Mouse (Mus musculus): ENCODE results near the gene Hs3st3a1.

Hs3st3a1 gene

DNA sequence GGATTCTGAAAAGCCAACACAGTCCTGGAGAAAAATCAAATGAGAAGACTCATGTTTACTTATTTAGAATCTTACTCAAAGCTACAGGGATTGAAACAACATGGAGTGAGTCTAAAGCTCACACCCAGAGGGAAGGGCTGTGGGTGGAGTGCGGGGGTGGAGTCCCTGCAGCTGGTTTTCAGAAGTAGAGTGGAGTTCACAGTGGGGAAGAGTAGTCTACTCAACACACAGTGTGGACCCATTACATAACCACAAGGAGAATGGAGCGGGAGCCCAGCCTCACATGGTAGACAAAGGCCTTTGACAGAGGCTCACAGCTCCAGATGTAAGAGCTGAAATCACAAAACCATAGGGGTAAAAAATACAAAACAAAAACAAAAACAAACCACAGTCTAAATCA, 123.2 kb downstream of the Hs3st3a1 start:
- DNase-seq (ENCODE audit: low spot score): no peak

DNA sequence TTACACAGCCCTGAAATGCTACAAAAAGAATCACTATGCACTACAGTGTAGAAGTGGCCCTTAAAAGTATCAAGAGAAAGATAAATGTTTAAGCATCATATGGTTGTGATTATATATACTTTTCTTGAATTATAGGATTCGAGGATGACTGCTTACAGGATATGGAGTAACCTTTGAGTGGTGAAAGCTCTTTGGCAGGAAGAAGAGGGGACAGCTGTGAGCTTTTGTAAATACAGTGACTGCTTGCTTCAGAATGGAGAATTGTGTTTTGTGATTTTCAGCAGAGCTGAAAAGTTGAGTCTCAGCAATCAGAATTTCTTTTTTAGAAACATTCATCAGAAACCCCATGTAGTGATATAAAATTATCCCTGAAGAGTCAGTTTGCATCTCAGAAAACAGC, 124.3 kb downstream of the Hs3st3a1 start:
- no peak for DNase-seq (ENCODE audit: low spot score)

DNA sequence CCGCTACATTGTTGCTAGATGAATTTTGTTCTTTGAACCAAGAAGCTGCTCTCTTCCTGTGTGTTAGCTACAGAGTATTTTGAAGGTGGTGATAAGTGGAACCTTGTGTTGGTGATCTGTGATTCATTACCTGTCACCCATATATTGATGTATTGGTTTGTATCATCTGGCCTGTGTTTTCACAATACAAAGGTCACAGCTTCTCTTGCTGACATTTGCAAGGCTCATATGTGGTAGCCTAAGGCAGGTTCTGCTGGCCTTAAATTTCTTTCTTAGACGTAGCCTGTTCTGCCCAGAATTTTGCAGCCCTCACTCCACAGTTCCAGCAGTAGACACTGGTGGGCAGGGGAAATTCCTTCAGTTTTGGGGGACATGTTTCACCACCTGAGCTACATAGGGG, 125.3 kb downstream of the Hs3st3a1 start:
- DNase-seq (ENCODE audit: low spot score): no peak

DNA sequence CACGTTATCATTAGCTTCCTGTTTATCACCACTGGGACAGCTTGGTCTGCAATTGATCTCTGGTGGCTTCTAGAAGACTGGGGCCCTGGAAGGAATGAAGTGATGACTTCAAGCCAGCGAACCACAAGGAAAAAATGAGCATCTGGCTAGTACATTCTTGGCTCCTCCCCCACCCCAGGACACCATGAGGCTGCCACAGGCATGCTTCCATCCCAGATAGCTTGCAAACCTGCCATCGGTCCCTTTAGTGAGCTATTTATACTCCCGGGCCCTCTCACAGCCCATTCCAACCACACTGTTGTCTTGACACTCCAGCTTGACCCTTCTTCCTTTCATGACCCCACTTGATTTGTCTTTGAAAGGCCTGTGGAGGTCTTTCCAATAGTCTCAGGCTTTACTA, 127.6 kb downstream of the Hs3st3a1 start:
- DNase-seq (ENCODE audit: low spot score): no peak
